Mouse (Mus musculus) embryonic fibroblast, embryonic 13.5 days (primary cell): Measurements from ENCODE around the gene Maml2. TPM values are rescaled to one million over a fixed set of nuclear protein-coding genes. Genes with fewer than 3 reads are reported as not detected.
A peak's percentile ranks its signal among the peaks of the same experiment; 100 is the strongest.

ENCODE experiments used
- H3K27ac ChIP-seq: 2 replicates; pipeline ENCODE4 v1.5.1; 2012; ENCODE audit warnings: low read length, control low read depth, inconsistent platforms; ENCODE audit not compliant: insufficient read depth
- H3K4me1 ChIP-seq: 2 replicates; pipeline ENCODE4 v1.6.1; 2011; ENCODE audit warnings: low read length; ENCODE audit not compliant: control insufficient read depth, insufficient read depth
- H3K4me3 ChIP-seq: 2 replicates; pipeline ENCODE4 v1.5.1; 2011; ENCODE audit warnings: mild to moderate bottlenecking, control low read depth, low read length; ENCODE audit not compliant: insufficient read depth
- CTCF ChIP-seq: IDR thresholded peaks from 2 replicates; pipeline ENCODE4 v1.5.1; 2011; ENCODE audit warnings: mild to moderate bottlenecking, control low read depth, low read length, moderate library complexity, borderline replicate concordance; ENCODE audit not compliant: insufficient read depth
- POLR2A ChIP-seq: IDR thresholded peaks from 2 replicates; pipeline ENCODE4 v1.6.1; 2011; ENCODE audit warnings: low read depth, mild to moderate bottlenecking, control low read depth, low read length, moderate library complexity
- polyA plus RNA-seq: library from polyadenylated mRNA; stranded (reverse); fragments of >200 nt; gene quantifications from 2 replicates; pipeline ENCODE4 v1.2.4, GENCODE M21; 2011; ENCODE audit warnings: low read depth; ENCODE audit not compliant: missing spikeins, insufficient read length

The Maml2 gene
- polyA plus RNA-seq, 1 experiment, result 27.9 TPM

DNA sequence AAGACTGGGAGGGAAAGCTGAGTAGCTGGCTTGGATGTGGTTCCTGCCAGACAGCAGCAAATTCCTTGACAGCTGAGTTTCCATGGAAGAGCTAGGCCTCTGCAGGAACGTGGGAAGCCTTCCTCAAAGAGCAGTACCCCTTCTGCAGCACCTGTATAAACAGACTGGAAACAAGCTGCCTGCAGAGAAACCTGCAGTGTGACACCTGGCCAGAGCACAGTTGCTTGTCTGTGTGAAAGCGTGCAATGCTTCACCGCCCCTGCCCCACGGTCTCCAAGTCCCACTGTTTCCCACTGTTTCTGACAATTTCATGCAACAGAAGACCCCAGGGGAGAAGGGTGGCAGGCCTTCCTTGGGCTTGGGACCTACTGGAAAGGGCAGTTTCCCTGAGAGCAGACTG lies 241.8 kb downstream of the Maml2 start:
- TF ChIP-seq POLR2A (no peak), CTCF (no peak)
- Histone ChIP-seq H3K27ac (no peak overlapping the region), H3K4me1 (peaks cover 16% of the 10 kb centered on the region), H3K4me3 (no peak overlapping the region)

GRCm38 (mm10) chr9:13540227-13540626 lies 242.5 kb downstream of the Maml2 start:
- no peak overlapping the region for H3K4me3 ChIP-seq
- TF ChIP-seq CTCF (no peak), POLR2A (no peak)
- peaks cover 16% of the 10 kb centered on the region for H3K4me1 ChIP-seq
- H3K27ac ChIP-seq, result no peak overlapping the region

DNA sequence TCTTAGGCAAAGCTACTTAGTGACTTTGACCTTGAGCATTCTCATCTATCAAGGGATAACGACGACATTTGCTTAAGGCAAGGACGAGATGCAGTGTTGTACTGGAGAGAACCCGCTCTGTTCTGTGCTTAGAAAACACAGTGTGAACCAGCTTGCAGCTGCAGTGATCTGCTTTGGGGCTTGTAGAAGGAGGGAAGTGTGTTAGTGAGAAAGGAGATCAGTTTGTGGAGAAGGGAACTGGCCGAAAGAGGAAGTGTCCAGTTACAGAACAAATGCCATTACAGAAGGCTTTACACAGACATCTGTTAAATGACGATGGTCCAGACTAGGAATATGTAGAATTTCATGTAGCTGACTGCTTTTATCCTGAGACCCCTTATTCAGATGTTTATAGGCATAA lies 243.0 kb downstream of the Maml2 start:
- Histone ChIP-seq H3K27ac (no peak overlapping the region), H3K4me3 (no peak overlapping the region), H3K4me1 (peaks cover 16% of the 10 kb centered on the region)
- TF ChIP-seq CTCF, result no peak
- TF ChIP-seq POLR2A, result no peak

DNA sequence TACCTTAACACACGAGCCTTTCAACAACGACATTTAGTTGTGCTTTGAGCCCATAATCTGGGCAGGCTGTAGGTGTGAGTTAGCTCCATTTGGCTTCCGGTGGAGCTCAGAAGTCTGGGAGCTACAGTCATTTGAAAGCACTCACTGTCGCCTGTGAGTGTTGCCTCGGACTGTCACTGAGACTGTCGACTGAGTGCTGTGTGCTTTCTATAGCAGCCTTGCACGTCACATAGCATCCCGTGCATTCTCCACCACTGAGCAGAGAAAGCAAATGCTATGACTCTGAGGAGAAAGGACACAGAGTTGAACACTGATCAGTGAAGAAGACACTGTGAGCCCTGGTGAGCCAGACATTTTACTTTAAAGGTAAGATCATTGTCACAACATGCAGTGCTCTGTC lies 245.4 kb downstream of the Maml2 start:
- Histone ChIP-seq H3K4me3 (no peak overlapping the region), H3K4me1 (peaks cover 18% of the 10 kb centered on the region), H3K27ac (no peak overlapping the region)
- TF ChIP-seq CTCF (no peak), POLR2A (no peak)

DNA sequence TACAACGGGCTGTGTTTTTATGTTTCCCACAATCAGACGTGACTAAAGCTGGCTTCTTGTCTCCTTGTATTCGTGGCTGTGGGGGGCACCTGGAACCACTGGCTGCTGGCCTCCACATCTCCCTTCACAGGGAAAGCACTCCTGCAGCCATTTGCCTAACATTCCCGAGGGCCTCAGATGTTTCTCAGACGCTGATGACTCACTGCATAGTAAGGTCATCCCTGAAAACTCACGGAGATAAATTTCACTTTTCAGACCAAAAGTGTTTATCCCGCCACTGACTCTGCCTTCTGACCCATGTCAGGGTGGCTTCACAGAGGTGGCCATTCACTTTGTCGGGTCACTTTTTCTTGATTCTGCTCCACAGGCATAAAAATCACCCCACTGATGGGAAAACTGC lies 246.4 kb downstream of the Maml2 start:
- Histone ChIP-seq H3K4me1 (peaks cover 18% of the 10 kb centered on the region), H3K4me3 (no peak overlapping the region), H3K27ac (no peak overlapping the region; the same call in 1 of the 2 replicates)
- TF ChIP-seq CTCF (no peak), POLR2A (no peak)

GRCm38 (mm10) chr9:13545726-13546125 lies 248.0 kb downstream of the Maml2 start:
- Histone ChIP-seq H3K4me1 (peaks cover 19% of the 10 kb centered on the region), H3K4me3 (no peak overlapping the region), H3K27ac (no peak overlapping the region)
- no peak for TF ChIP-seq POLR2A
- TF ChIP-seq CTCF, result no peak

- TF ChIP-seq CTCF, result no peak
- TF ChIP-seq POLR2A, result no peak
- H3K4me3 ChIP-seq, result no peak overlapping the region
- H3K27ac ChIP-seq, result peak overlapping the region; percentile 30; the same call in 1 of the 2 replicates
- peaks cover 15% of the 10 kb centered on the region for H3K4me1 ChIP-seq
Observed at GRCm38 (mm10) chr9:13549911-13550310, 252.2 kb downstream of the Maml2 start.

- Histone ChIP-seq H3K4me1 (peaks cover 10% of the 10 kb centered on the region), H3K4me3 (no peak overlapping the region), H3K27ac (no peak overlapping the region)
- no peak for TF ChIP-seq CTCF
Observed at GRCm38 (mm10) chr9:13552380-13553052, 254.8 kb downstream of the Maml2 start.

DNA sequence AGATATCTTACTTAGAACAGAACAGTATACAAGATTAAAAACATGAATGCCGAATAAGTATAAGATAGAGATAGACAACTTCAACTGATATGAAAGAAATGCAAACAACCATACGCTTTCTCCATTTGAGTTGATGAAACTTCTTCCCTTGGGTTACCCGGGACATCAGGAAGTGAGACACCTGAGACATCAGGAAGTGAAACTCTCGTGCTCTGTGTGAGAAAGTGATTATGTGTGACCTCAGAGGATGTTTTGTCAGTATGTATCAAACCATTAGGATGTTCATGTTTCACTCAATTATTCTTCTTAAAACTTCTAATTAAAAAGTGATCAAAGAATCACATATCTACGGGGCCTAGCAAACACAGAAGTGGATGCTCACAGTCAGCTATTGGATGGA lies 257.0 kb downstream of the Maml2 start:
- TF ChIP-seq POLR2A, result no peak
- no peak for TF ChIP-seq CTCF
- Histone ChIP-seq H3K4me1 (peaks cover 11% of the 10 kb centered on the region), H3K4me3 (no peak overlapping the region), H3K27ac (no peak overlapping the region)

GRCm38 (mm10) chr9:13555973-13556481 lies 258.3 kb downstream of the Maml2 start:
- Histone ChIP-seq H3K4me3 (no peak overlapping the region), H3K27ac (no peak overlapping the region), H3K4me1 (peaks cover 11% of the 10 kb centered on the region; the same call in 1 of the 2 replicates)
- no peak for TF ChIP-seq CTCF
- TF ChIP-seq POLR2A, result no peak
